Mouse (Mus musculus) adrenal gland, postnatal 4 days (tissue): ENCODE measurements at regions not wholly inside any gene's neighbourhood (a gene's known extent, or its start where the extent isn't known, plus 50 kb on each side); places are given as distances from the start of the nearest gene placed in this dataset.

Experiments
- DNase-seq, 2 experiments: peaks; one replicate each; pipeline ENCODE4 v3.0.0; 2021 to 2022; ENCODE audit warnings: low spot score in 2 of 2, mixed read lengths in 2 of 2

- no peak for DNase-seq
Observed at GRCm38 (mm10) chr12:92292460-92293340, 443.7 kb upstream of the Sel1l start.

GRCm38 (mm10) chr12:92291490-92291889 lies 442.5 kb upstream of the Sel1l start:
- DNase-seq, result no peak

GRCm38 (mm10) chr12:92285511-92285910 lies 436.6 kb upstream of the Sel1l start:
- DNase-seq, result no peak

- DNase-seq, result no peak
Observed at GRCm38 (mm10) chr12:92280470-92280869, 431.5 kb upstream of the Sel1l start.

GRCm38 (mm10) chr12:92251962-92252361 lies 403.0 kb upstream of the Sel1l start:
- DNase-seq, result no peak

GRCm38 (mm10) chr12:92246790-92247451 lies 398.0 kb upstream of the Sel1l start:
- DNase-seq, result no peak

GRCm38 (mm10) chr12:92239956-92240699 lies 391.2 kb upstream of the Sel1l start:
- no peak for DNase-seq

GRCm38 (mm10) chr12:92233650-92234408 lies 384.9 kb upstream of the Sel1l start:
- DNase-seq, result no peak

- DNase-seq, result no peak
Observed at GRCm38 (mm10) chr12:92228585-92228984, 379.6 kb upstream of the Sel1l start.

GRCm38 (mm10) chr12:92203351-92203750 lies 354.4 kb upstream of the Sel1l start:
- DNase-seq, result no peak

- no peak for DNase-seq
Observed at GRCm38 (mm10) chr12:92200602-92201001, 351.6 kb upstream of the Sel1l start.

GRCm38 (mm10) chr12:92198738-92199477 lies 350.0 kb upstream of the Sel1l start:
- no peak for DNase-seq

- DNase-seq, result no peak
Observed at GRCm38 (mm10) chr12:92193934-92194685, 345.2 kb upstream of the Sel1l start.

GRCm38 (mm10) chr12:92193199-92193933 lies 344.4 kb upstream of the Sel1l start:
- DNase-seq, result no peak

- no peak for DNase-seq
Observed at GRCm38 (mm10) chr12:92189022-92189421, 340.1 kb upstream of the Sel1l start.

GRCm38 (mm10) chr12:92187133-92187482 lies 338.2 kb upstream of the Sel1l start:
- DNase-seq, result no peak

- DNase-seq, result no peak
Observed at GRCm38 (mm10) chr12:92186448-92187132, 337.6 kb upstream of the Sel1l start.

GRCm38 (mm10) chr12:92179292-92179691 lies 330.3 kb upstream of the Sel1l start:
- DNase-seq, result no peak
